Mouse (Mus musculus): Measurements from ENCODE around the gene Ptprf. TPM values are rescaled to one million over a fixed set of nuclear protein-coding genes. Genes with fewer than 3 reads are reported as not detected.

The Ptprf gene
- polyA plus RNA-seq, 1 experiment from 2014 or later: 79.7 TPM

DNA sequence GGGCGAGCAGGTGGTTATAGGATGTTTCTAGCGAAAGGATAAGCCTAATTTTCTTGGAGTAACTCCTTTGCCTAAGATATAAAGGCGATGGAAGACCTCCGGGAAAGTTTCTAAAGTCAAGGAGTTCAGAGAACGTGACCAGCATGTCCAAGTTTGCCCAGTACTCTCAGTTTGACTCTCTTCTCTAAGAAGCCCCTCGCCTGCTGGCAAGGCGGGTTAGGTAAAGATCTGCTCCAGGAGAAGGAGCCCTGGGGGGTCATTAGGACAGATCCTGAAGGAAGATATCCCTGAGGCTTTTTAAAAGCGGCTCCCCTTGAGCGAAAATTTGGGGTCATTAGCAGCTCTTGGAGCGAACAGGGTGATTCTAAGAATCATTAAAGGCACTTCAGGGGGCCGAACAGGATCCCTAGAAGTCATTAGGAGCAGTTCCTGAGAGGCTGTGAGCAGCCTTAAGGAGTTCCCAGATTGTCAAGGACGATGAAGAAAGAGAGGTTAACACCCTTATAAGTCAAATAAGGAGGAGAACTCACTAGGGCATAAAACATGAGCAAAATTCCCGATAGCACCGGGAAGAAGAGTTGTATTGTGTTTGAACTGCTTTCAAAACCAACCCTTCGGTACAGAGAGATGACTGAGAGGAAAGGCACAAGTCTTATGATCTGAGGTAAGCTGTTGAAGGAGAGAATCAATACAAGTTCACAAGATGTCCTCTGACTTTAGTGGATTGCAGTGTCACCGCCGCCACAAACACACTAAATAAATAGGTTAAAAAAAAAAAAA lies 110.7 kb downstream of the Ptprf start:
- H3K4me3 ChIP-seq (ENCODE audit: low read length): peak overlapping the region; percentile 66
- H3K36me3 ChIP-seq (ENCODE audit: control insufficient read depth, insufficient read depth, low read length): peaks cover 14% of the 10 kb centered on the region
- H3K27ac ChIP-seq (ENCODE audit: low read length): peak overlapping the region; percentile 96
- peaks cover 11% of the 10 kb centered on the region for H3K4me1 ChIP-seq (replicated peaks; ENCODE audit: control insufficient read depth, insufficient read depth, low read length)
- no peak for ATAC-seq (ENCODE audit: low read depth)
- no peaks in the 10 kb centered on the region for H3K9me3 ChIP-seq (ENCODE audit: control insufficient read depth, low read length)
- WGBS: 13% methylated on average over 17 of the region's 17 CpGs
- H3K4me2 ChIP-seq (ENCODE audit: low read depth, low read length): peak overlapping the region; percentile 92
- peak overlapping the region; percentile 87 for H3K9ac ChIP-seq (ENCODE audit: low read length)
- H3K27me3 ChIP-seq (ENCODE audit: control insufficient read depth, insufficient read depth, low read depth, low read length): no peaks in the 10 kb centered on the region

DNA sequence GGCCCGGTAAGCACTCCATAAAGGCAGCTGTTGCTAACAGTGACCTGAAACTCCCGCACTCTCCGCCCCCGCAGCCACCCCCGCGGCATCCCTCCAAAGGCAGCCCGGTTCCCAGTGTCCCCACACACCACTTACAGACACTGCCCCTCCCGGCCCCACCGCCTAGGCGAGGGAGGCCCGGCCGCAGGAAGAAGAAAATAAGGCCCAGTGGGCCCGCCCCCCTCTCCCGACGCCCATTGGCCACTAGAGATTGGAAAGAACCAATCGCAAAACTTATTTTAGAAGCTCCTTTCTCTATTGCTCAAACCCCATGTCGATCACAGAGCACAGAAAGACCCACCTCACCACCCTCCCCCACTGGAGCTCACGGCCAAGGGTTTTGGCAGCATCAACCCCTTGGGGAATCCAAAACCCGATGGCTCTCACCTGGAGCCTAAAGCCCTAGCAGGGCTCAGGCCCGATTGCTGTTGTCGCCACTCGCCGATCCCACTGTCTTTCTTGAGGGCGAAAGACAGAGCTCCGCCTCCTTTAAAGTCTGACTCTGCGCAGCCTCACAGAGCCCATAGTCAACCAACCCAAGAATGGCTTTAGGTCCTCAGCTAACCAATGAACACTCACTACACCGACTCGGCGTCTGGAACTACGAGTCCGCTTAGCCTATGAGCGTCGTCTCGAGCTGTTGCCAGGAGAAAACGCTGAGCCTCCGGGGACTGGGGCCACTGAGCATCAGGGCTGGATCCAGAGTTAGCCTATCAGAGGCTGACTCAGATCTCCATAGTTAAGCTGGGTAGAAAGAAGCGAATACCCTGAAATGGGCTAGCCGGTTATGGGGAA lies 111.5 kb downstream of the Ptprf start, which contains the start of gene Kdm4a:
Kdm4a (minus strand) TSS at position 577 of the 834 bp plus-strand sequence.
- Histone ChIP-seq H3K9me3 (ENCODE audit: control insufficient read depth, low read length) (no peaks in the 10 kb centered on the region), H3K36me3 (ENCODE audit: control insufficient read depth, insufficient read depth, low read length) (peaks cover 21% of the 10 kb centered on the region), H3K9ac (ENCODE audit: low read length) (peak within 1 kb of the TSS; percentile 87), H3K4me1 (replicated peaks; ENCODE audit: control insufficient read depth, insufficient read depth, low read length) (peaks cover 11% of the 10 kb centered on the region), H3K4me3 (ENCODE audit: low read length) (peak within 1 kb of the TSS; percentile 66), H3K27me3 (ENCODE audit: control insufficient read depth, insufficient read depth, low read depth, low read length) (no peaks in the 10 kb centered on the region), H3K4me2 (ENCODE audit: low read depth, low read length) (peak within 1 kb of the TSS; percentile 92), H3K27ac (ENCODE audit: low read length) (peak within 1 kb of the TSS; percentile 96)
- ATAC-seq (ENCODE audit: low read depth): peak; percentile 100
- 0% methylated on average over 38 of the region's 38 CpGs for WGBS

- Histone ChIP-seq H3K4me1 (replicated peaks; ENCODE audit: control insufficient read depth, insufficient read depth, low read length) (peaks cover 11% of the 10 kb centered on the region), H3K9ac (ENCODE audit: low read length) (peak overlapping the region; percentile 87), H3K4me2 (ENCODE audit: low read depth, low read length) (peak overlapping the region; percentile 78), H3K27ac (ENCODE audit: low read length) (peak overlapping the region; percentile 51), H3K9me3 (ENCODE audit: control insufficient read depth, low read length) (no peaks in the 10 kb centered on the region), H3K36me3 (ENCODE audit: control insufficient read depth, insufficient read depth, low read length) (peaks cover 27% of the 10 kb centered on the region), H3K4me3 (ENCODE audit: low read length) (peak overlapping the region; percentile 66), H3K27me3 (ENCODE audit: control insufficient read depth, insufficient read depth, low read depth, low read length) (no peaks in the 10 kb centered on the region)
- WGBS: under 1% methylated on average over 12 of the region's 12 CpGs
- no peak for ATAC-seq (ENCODE audit: low read depth)
Measured at GRCm38 (mm10) chr4:118178952-118179466, 112.2 kb downstream of the Ptprf start.

DNA sequence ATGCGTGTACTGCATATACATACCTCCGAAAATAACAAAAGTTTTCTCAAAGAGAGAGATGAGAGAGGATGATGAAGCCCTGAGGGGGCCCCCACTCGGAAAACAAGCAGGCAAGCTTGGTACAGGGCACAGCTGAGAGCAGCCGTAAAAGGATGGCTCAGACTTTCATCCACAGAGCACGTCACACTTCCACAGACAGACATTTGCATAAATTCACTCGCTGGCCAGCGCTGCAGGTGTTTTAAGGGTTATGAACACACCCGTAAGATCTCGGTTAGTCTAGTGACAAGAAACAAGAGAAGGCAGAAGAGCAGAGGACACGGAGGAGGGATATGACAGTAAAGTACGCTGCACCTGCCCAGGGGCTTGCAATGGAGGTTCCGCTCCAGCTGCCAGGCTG lies 118.7 kb downstream of the Ptprf start:
- no peak overlapping the region for H3K27ac ChIP-seq (ENCODE audit: low read length)
- no peak for ATAC-seq (ENCODE audit: low read depth)
- H3K9me3 ChIP-seq (ENCODE audit: control insufficient read depth, low read length): no peaks in the 10 kb centered on the region
- H3K9ac ChIP-seq (ENCODE audit: low read length): no peak overlapping the region
- H3K36me3 ChIP-seq (ENCODE audit: control insufficient read depth, insufficient read depth, low read length): peaks cover 76% of the 10 kb centered on the region
- no peak overlapping the region for H3K4me3 ChIP-seq (ENCODE audit: low read length)
- no peaks in the 10 kb centered on the region for H3K27me3 ChIP-seq (ENCODE audit: control insufficient read depth, insufficient read depth, low read depth, low read length)
- 93% methylated on average over 12 of the region's 12 CpGs for WGBS
- H3K4me2 ChIP-seq (ENCODE audit: low read depth, low read length): no peak overlapping the region
- H3K4me1 ChIP-seq (replicated peaks; ENCODE audit: control insufficient read depth, insufficient read depth, low read length): no peaks in the 10 kb centered on the region

DNA sequence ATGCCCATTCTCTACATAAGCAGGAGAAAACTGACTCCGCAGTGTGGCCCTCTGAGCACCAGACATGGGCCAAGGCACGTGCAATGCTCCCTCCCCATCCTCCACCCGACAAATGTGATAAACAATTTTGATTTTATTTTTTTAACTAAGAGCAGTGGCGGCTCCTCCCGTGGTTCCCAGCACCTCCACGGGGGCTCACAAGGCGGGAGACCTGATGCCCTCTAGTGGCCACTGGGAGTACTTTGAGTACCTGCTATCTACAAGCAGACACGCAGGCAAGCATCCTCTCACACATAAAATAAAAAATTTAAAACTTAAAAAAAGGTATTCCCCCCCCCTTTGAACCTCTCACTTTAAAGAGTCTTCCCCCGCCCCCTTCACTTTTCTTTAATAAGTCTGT lies 120.2 kb downstream of the Ptprf start:
- Histone ChIP-seq H3K4me3 (ENCODE audit: low read length) (no peak overlapping the region), H3K9ac (ENCODE audit: low read length) (no peak overlapping the region), H3K4me1 (replicated peaks; ENCODE audit: control insufficient read depth, insufficient read depth, low read length) (no peaks in the 10 kb centered on the region), H3K4me2 (ENCODE audit: low read depth, low read length) (no peak overlapping the region), H3K9me3 (ENCODE audit: control insufficient read depth, low read length) (no peaks in the 10 kb centered on the region), H3K36me3 (ENCODE audit: control insufficient read depth, insufficient read depth, low read length) (peaks cover 77% of the 10 kb centered on the region), H3K27me3 (ENCODE audit: control insufficient read depth, insufficient read depth, low read depth, low read length) (no peaks in the 10 kb centered on the region), H3K27ac (ENCODE audit: low read length) (no peak overlapping the region)
- WGBS: 82% methylated on average over 9 of the region's 9 CpGs
- ATAC-seq (ENCODE audit: low read depth): no peak

DNA sequence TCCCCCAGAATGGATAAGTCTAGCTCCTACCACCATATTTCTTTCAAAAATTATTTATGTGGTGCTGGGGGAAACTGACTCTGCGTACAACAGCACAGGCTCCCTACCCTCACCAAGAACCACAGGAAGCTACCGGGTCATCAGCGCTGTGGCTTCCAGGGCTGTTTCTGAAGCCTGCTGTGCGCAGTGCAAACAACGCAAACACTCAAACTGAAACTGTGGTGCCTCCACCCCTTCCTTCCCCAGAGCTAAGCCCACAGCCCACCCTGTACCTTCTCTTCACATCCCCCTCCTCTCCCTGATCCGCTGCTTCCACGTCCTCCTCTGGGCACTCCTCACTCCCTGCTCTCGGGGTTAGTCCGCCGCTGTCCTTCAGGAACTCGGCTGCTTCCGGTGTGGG lies 129.1 kb downstream of the Ptprf start:
- no peak for ATAC-seq (ENCODE audit: low read depth)
- 94% methylated on average over 12 of the region's 12 CpGs for WGBS
- no peak overlapping the region for H3K27ac ChIP-seq (ENCODE audit: low read length)
- H3K9ac ChIP-seq (ENCODE audit: low read length): no peak overlapping the region
- H3K4me3 ChIP-seq (ENCODE audit: low read length): no peak overlapping the region
- H3K27me3 ChIP-seq (ENCODE audit: control insufficient read depth, insufficient read depth, low read depth, low read length): no peaks in the 10 kb centered on the region
- H3K4me2 ChIP-seq (ENCODE audit: low read depth, low read length): no peak overlapping the region
- peaks cover 82% of the 10 kb centered on the region for H3K36me3 ChIP-seq (ENCODE audit: control insufficient read depth, insufficient read depth, low read length)
- H3K9me3 ChIP-seq (ENCODE audit: control insufficient read depth, low read length): no peaks in the 10 kb centered on the region
- H3K4me1 ChIP-seq (replicated peaks; ENCODE audit: control insufficient read depth, insufficient read depth, low read length): no peaks in the 10 kb centered on the region

Small RNA genes within 50 kb of the gene (microRNA-seq; reads per million reads assigned to microRNA genes)
- gene Mir7226: 1.4 reads per million

Other genes starting within 250 kb of the Ptprf start
- 6.7 TPM in 2 replicates for gene St3gal3, start 156.5 kb downstream of the Ptprf start, polyA plus RNA-seq (2015; fragmentation: Nextera tagmentation; extraction: Ambion mirVana)
- gene Kdm4a, start 111.4 kb downstream of the Ptprf start, polyA plus RNA-seq (2015; fragmentation: Nextera tagmentation; extraction: Ambion mirVana): 32.4 and 33.0 TPM in 2 replicates
- gene Szt2, start 117.9 kb upstream of the Ptprf start, polyA plus RNA-seq (2015; fragmentation: Nextera tagmentation; extraction: Ambion mirVana): 5.8 and 6.3 TPM in 2 replicates
- gene Med8, start 117.9 kb upstream of the Ptprf start, polyA plus RNA-seq (2015; fragmentation: Nextera tagmentation; extraction: Ambion mirVana): 87.8 and 90.1 TPM in 2 replicates
- 111 and 116 TPM in 2 replicates for gene Elovl1, start 136.7 kb upstream of the Ptprf start, polyA plus RNA-seq (2015; fragmentation: Nextera tagmentation; extraction: Ambion mirVana)
- 292 TPM in 2 replicates for gene Cdc20, start 145.9 kb upstream of the Ptprf start, polyA plus RNA-seq (2015; fragmentation: Nextera tagmentation; extraction: Ambion mirVana)
- gene Mpl, start 166.1 kb upstream of the Ptprf start, polyA plus RNA-seq (2015; fragmentation: Nextera tagmentation; extraction: Ambion mirVana): 0.67 and 0.83 TPM in 2 replicates
- gene Tie1, start 198.7 kb upstream of the Ptprf start, polyA plus RNA-seq (2015; fragmentation: Nextera tagmentation; extraction: Ambion mirVana): 99.4 and 102 TPM in 2 replicates
- 18.8 and 21.1 TPM in 2 replicates for gene 2610528J11Rik, start 235.6 kb upstream of the Ptprf start, polyA plus RNA-seq (2015; fragmentation: Nextera tagmentation; extraction: Ambion mirVana)